Mouse (Mus musculus): ENCODE measurements at regions not wholly inside any gene's neighbourhood (a gene's known extent, or its start where the extent isn't known, plus 50 kb on each side); places are given as distances from the start of the nearest gene placed in this dataset.

- Histone ChIP-seq H3K27ac (no peak overlapping the region), H3K9ac (no peak overlapping the region), H3K36me3 (no peaks in the 10 kb centered on the region), H3K4me3 (replicated peaks) (no peak overlapping the region), H3K27me3 (replicated peaks) (no peaks in the 10 kb centered on the region), H3K4me2 (no peak overlapping the region), H3K9me3 (peaks cover 3% of the 10 kb centered on the region; the same call in 1 of the 2 replicates), H3K4me1 (no peaks in the 10 kb centered on the region)
- no peak for ATAC-seq (ENCODE audit: insufficient read depth, low FRiP score, low read depth)
- 58% methylated on average over 7 of the region's 7 CpGs for WGBS
Observed at GRCm38 (mm10) chr16:90599329-90599870, 127.8 kb downstream of the Mis18a start.

GRCm38 (mm10) chr16:90598727-90599126, 128.5 kb downstream of the Mis18a start:
- Histone ChIP-seq H3K4me2 (no peak overlapping the region), H3K4me1 (no peaks in the 10 kb centered on the region), H3K9ac (no peak overlapping the region), H3K4me3 (replicated peaks) (no peak overlapping the region), H3K9me3 (peaks cover 3% of the 10 kb centered on the region; the same call in 1 of the 2 replicates), H3K36me3 (no peaks in the 10 kb centered on the region), H3K27ac (no peak overlapping the region), H3K27me3 (replicated peaks) (no peaks in the 10 kb centered on the region)
- no peak for ATAC-seq (ENCODE audit: insufficient read depth, low FRiP score, low read depth)
- 83% methylated on average over 7 of the region's 7 CpGs for WGBS

- Histone ChIP-seq H3K4me1 (no peaks in the 10 kb centered on the region), H3K4me3 (replicated peaks) (no peak overlapping the region), H3K9ac (no peak overlapping the region), H3K27me3 (replicated peaks) (no peaks in the 10 kb centered on the region), H3K9me3 (no peaks in the 10 kb centered on the region), H3K36me3 (no peaks in the 10 kb centered on the region), H3K27ac (no peak overlapping the region), H3K4me2 (no peak overlapping the region)
- no peak for ATAC-seq (ENCODE audit: insufficient read depth, low FRiP score, low read depth)
- WGBS, result 65% methylated on average over 6 of the region's 6 CpGs
Observed at GRCm38 (mm10) chr16:90592721-90593481, 134.3 kb downstream of the Mis18a start.

GRCm38 (mm10) chr16:90585171-90585570, 142.0 kb downstream of the Mis18a start:
- no peaks in the 10 kb centered on the region for H3K4me1 ChIP-seq
- ATAC-seq (ENCODE audit: insufficient read depth, low FRiP score, low read depth), result no peak
- H3K36me3 ChIP-seq, result no peaks in the 10 kb centered on the region
- no peak overlapping the region for H3K27ac ChIP-seq
- no peak overlapping the region for H3K9ac ChIP-seq
- H3K9me3 ChIP-seq, result no peaks in the 10 kb centered on the region
- H3K4me2 ChIP-seq, result no peak overlapping the region
- no peak overlapping the region for H3K4me3 ChIP-seq (replicated peaks)
- H3K27me3 ChIP-seq (replicated peaks), result no peaks in the 10 kb centered on the region
- 73% methylated on average over 7 of the region's 7 CpGs for WGBS

GRCm38 (mm10) chr16:90580411-90580810, 146.8 kb downstream of the Mis18a start:
- H3K4me3 ChIP-seq (replicated peaks), result no peak overlapping the region
- H3K9ac ChIP-seq, result no peak overlapping the region
- H3K4me2 ChIP-seq, result no peak overlapping the region
- no peaks in the 10 kb centered on the region for H3K36me3 ChIP-seq
- H3K9me3 ChIP-seq, result no peaks in the 10 kb centered on the region
- H3K4me1 ChIP-seq, result no peaks in the 10 kb centered on the region
- no peak for ATAC-seq (ENCODE audit: insufficient read depth, low FRiP score, low read depth)
- 53% methylated on average over 8 of the region's 8 CpGs for WGBS
- no peak overlapping the region for H3K27ac ChIP-seq
- no peaks in the 10 kb centered on the region for H3K27me3 ChIP-seq (replicated peaks)

- no peak for ATAC-seq (ENCODE audit: insufficient read depth, low FRiP score, low read depth)
Observed at GRCm38 (mm10) chr16:90571107-90571506, 156.1 kb downstream of the Mis18a start.

GRCm38 (mm10) chr16:90569826-90570225, 157.4 kb downstream of the Mis18a start:
- WGBS, result 78% methylated on average over 1 of the region's 1 CpGs
- Histone ChIP-seq H3K4me3 (replicated peaks) (no peak overlapping the region), H3K4me1 (no peaks in the 10 kb centered on the region), H3K27ac (no peak overlapping the region), H3K4me2 (no peak overlapping the region), H3K27me3 (replicated peaks) (no peaks in the 10 kb centered on the region), H3K9ac (no peak overlapping the region), H3K9me3 (no peaks in the 10 kb centered on the region), H3K36me3 (no peaks in the 10 kb centered on the region)
- no peak for ATAC-seq (ENCODE audit: insufficient read depth, low FRiP score, low read depth)

More at GRCm38 (mm10) chr16:90571107-90571506, 156.1 kb downstream of the Mis18a start:
- H3K4me1 ChIP-seq, result no peaks in the 10 kb centered on the region
- H3K4me2 ChIP-seq, result no peak overlapping the region
- H3K27me3 ChIP-seq (replicated peaks), result no peaks in the 10 kb centered on the region
- no peaks in the 10 kb centered on the region for H3K36me3 ChIP-seq
- no peak overlapping the region for H3K4me3 ChIP-seq (replicated peaks)
- H3K9ac ChIP-seq, result no peak overlapping the region
- no peak overlapping the region for H3K27ac ChIP-seq
- no peaks in the 10 kb centered on the region for H3K9me3 ChIP-seq

- H3K4me1 ChIP-seq, result no peaks in the 10 kb centered on the region
- H3K4me2 ChIP-seq, result no peak overlapping the region
- ATAC-seq (ENCODE audit: insufficient read depth, low FRiP score, low read depth), result no peak
- no peak overlapping the region for H3K4me3 ChIP-seq (replicated peaks)
- H3K36me3 ChIP-seq, result no peaks in the 10 kb centered on the region
- no peak overlapping the region for H3K9ac ChIP-seq
- 58% methylated on average over 2 of the region's 2 CpGs for WGBS
- H3K9me3 ChIP-seq, result no peaks in the 10 kb centered on the region
- no peaks in the 10 kb centered on the region for H3K27me3 ChIP-seq (replicated peaks)
- no peak overlapping the region for H3K27ac ChIP-seq
Observed at GRCm38 (mm10) chr16:90565182-90565581, 162.0 kb downstream of the Mis18a start.

- H3K36me3 ChIP-seq, result no peaks in the 10 kb centered on the region
- H3K4me1 ChIP-seq, result no peaks in the 10 kb centered on the region
- no peak overlapping the region for H3K4me3 ChIP-seq (replicated peaks)
- 91% methylated on average over 7 of the region's 7 CpGs for WGBS
- H3K9me3 ChIP-seq, result no peaks in the 10 kb centered on the region
- H3K4me2 ChIP-seq, result no peak overlapping the region
- no peaks in the 10 kb centered on the region for H3K27me3 ChIP-seq (replicated peaks)
- no peak overlapping the region for H3K27ac ChIP-seq
- H3K9ac ChIP-seq, result no peak overlapping the region
- ATAC-seq (ENCODE audit: insufficient read depth, low FRiP score, low read depth), result no peak
Observed at GRCm38 (mm10) chr16:90553120-90553519, 167.3 kb downstream of the Hunk start.

GRCm38 (mm10) chr16:90551041-90551440, 165.2 kb downstream of the Hunk start:
- Histone ChIP-seq H3K9me3 (no peaks in the 10 kb centered on the region), H3K9ac (no peak overlapping the region), H3K4me1 (no peaks in the 10 kb centered on the region), H3K27ac (no peak overlapping the region), H3K36me3 (no peaks in the 10 kb centered on the region), H3K4me2 (no peak overlapping the region), H3K27me3 (replicated peaks) (no peaks in the 10 kb centered on the region), H3K4me3 (replicated peaks) (no peak overlapping the region)
- 80% methylated on average over 3 of the region's 3 CpGs for WGBS
- ATAC-seq (ENCODE audit: insufficient read depth, low FRiP score, low read depth), result no peak

GRCm38 (mm10) chr16:90550058-90550795, 164.4 kb downstream of the Hunk start:
- H3K4me2 ChIP-seq, result no peak overlapping the region
- H3K27me3 ChIP-seq (replicated peaks), result no peaks in the 10 kb centered on the region
- H3K27ac ChIP-seq, result no peak overlapping the region
- H3K4me3 ChIP-seq (replicated peaks), result no peak overlapping the region
- no peak for ATAC-seq (ENCODE audit: insufficient read depth, low FRiP score, low read depth)
- no peak overlapping the region for H3K9ac ChIP-seq
- WGBS, result 57% methylated on average over 13 of the region's 13 CpGs
- H3K4me1 ChIP-seq, result no peaks in the 10 kb centered on the region
- no peaks in the 10 kb centered on the region for H3K36me3 ChIP-seq
- no peaks in the 10 kb centered on the region for H3K9me3 ChIP-seq

Measured in stomach, embryonic 15.5 days (tissue).